Mouse (Mus musculus): ENCODE measurements around the gene Cyp3a11. TPM values are rescaled to one million over a fixed set of nuclear protein-coding genes. Genes with fewer than 3 reads are reported as not detected.
"Not testable (repeated sequence)": the region's sequence is repeated elsewhere in the genome, so short reads cannot be mapped to it uniquely, and the experiment has no call there.

Gene Cyp3a11
- polyA plus RNA-seq (2015; fragmentation: Nextera tagmentation; extraction: Ambion mirVana), result not detected in 2 replicates

- DNase-seq (ENCODE audit: low spot score), result no peak
Measured at GRCm38 (mm10) chr5:145879688-145880087, at the start of gene Cyp3a11. Gene Cyp3a11, minus strand, starts transcription at chr5:145879964.

- DNase-seq (ENCODE audit: low spot score), result no peak
Measured at GRCm38 (mm10) chr5:145912912-145913311, 33.1 kb upstream of the Cyp3a11 start.

DNA sequence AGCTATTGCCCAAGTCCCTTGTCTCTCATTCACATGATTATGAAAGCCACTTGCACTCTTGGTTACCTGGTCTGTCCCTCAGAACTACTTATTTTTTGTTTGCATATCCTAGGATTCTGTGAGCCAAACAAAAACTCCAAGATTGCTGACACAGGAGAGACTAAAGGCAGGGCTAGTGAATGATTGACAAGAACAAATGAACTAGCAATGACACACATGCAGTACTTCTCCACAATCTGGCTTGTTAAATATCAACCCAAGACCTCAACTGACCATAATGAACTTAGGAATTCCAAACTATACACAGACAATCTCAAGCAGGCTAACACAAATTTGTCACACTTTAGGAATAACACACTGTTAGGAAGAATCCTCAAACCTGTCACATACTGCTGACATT is 32.0 kb upstream of the Cyp3a11 start:
- DNase-seq (ENCODE audit: low spot score), result no peak

DNA sequence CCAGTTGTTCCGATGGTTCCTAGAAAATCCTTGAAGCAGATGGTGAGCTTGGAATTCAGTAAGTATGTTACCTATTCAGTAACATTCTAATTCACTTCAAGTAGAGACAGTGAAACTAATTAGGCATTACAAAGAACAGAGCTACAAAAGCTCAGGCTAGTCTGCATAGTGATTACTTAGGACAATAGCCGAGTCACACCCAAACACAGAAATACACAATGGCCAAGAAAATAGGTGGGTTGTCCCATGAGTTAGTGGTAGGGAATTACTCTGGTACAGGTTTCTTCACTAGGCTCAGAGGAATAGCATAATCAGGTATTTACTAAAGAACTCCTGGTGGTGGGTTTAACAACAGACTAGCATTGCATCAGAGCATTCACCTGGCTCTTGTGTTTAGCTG is 27.2 kb upstream of the Cyp3a11 start:
- DNase-seq (ENCODE audit: low spot score), result not testable (repeated sequence)

- no peak for DNase-seq (ENCODE audit: low spot score)
Measured at GRCm38 (mm10) chr5:145904535-145904934, 24.8 kb upstream of the Cyp3a11 start.

GRCm38 (mm10) chr5:145903349-145903748 is 23.6 kb upstream of the Cyp3a11 start:
- no peak for DNase-seq (ENCODE audit: low spot score)

DNA sequence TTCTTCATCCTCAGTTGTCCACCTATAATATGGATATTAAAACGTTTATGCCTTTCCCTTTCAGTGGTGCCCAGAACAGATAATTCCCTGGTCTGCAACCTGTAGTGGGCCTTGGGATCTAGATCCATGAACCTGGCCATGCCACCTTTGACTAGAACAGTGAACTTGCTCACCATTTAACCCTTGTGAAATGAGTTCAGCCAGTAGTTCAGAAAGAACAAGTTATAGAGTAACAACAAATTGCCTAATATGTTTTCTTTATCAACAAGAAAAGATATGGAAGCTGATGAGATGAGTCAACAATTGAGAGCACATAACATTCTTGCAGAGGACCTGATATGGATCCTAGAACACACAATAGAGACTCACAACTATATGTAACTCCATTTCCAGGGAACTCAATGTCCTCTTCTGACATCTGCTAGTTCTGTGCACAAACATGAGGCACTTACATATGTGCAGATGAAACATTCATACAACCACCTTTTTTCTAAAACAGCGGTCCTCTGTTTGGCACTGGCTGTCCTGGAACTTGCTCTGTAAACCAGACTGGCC is 20.7 kb upstream of the Cyp3a11 start:
- DNase-seq (ENCODE audit: low spot score), result no peak

DNA sequence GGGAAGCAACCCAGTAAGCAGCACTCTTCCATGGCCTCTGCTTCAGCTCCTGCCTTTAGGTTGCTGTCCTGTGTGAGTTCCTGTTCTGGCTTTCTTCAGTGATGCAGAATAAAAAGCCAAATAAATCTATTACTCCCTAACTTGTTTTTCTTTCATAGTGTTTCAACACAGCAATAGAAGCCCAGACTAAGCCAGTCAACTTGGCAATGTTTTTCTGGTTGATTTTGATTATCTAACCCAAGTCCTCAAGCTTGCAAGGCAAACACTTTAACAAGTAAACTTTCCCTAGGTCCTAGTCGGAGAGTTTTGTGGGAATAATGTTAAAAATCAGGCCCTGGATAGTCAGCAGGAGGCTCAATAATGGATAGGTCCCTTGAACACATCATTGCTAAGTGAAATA is 17.5 kb upstream of the Cyp3a11 start:
- DNase-seq (ENCODE audit: low spot score), result no peak

- DNase-seq (ENCODE audit: low spot score), result no peak
Measured at GRCm38 (mm10) chr5:145881207-145881606, 1.4 kb upstream of the Cyp3a11 start.

GRCm38 (mm10) chr5:145867433-145867832 is 12.3 kb downstream of the Cyp3a11 start:
- not testable (repeated sequence) for DNase-seq (ENCODE audit: low spot score)

DNA sequence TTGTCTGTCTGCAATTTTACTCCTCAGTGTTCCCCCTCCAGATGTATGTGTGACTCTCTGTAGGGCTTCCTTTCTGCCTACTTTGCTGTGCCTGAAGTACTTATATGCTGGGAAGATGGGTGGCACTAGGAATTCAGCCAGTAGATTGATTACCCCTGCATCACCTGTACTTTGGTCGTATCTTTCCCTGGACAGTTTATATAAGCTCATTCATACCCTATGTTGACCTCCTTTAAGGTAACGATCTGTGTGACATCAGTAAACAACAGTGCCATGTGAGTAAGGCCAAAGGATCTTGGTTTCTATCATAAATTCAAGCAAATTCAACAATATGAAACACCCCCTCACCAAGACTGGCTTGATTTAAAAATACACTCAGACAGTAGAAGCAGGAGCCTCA is 74.0 kb downstream of the Cyp3a11 start, which contains the start of gene Cyp3a44:
Gene Cyp3a44 (minus strand): TSS at position 79 of the 400 bp plus-strand sequence.
- not testable (repeated sequence) for DNase-seq (ENCODE audit: low spot score)

Other genes starting within 250 kb of the Cyp3a11 start
- gene Cyp3a41a, start 159.8 kb downstream of the Cyp3a11 start, polyA plus RNA-seq (2015; fragmentation: Nextera tagmentation; extraction: Ambion mirVana), result 0.06 TPM in 1 of 2 replicates, not detected in the other
- gene Cyp3a44, start 74.1 kb downstream of the Cyp3a11 start, polyA plus RNA-seq (2015; fragmentation: Nextera tagmentation; extraction: Ambion mirVana), result not detected in 2 replicates
- not detected in 2 replicates for gene Cyp3a25, start 129.7 kb upstream of the Cyp3a11 start, polyA plus RNA-seq (2015; fragmentation: Nextera tagmentation; extraction: Ambion mirVana)
- not detected in 2 replicates for gene Cyp3a59, start 199.3 kb upstream of the Cyp3a11 start, polyA plus RNA-seq (2015; fragmentation: Nextera tagmentation; extraction: Ambion mirVana)